Mouse (Mus musculus) kidney, embryonic 15.5 days (tissue): ENCODE measurements at regions not wholly inside any gene's neighbourhood (a gene's known extent, or its start where the extent isn't known, plus 50 kb on each side); places are given as distances from the start of the nearest gene placed in this dataset.

Experiments used
- ATAC-seq: fragments of 200-750 bp; cut with Nextera tagmentation; replicated peaks from 2 replicates; pipeline ENCODE4 v1.8.0; 2017; ENCODE audit warnings: moderate TSS enrichment; ENCODE audit not compliant: low FRiP score
- H3K27ac ChIP-seq: fragments of 300-500 bp; sonication (generic); 2 replicates; pipeline ENCODE4 v1.5.1; 2015; ENCODE audit warnings: mild to moderate bottlenecking, inconsistent platforms
- H3K27me3 ChIP-seq: fragments of 300-500 bp; sonication (generic); 2 replicates; pipeline ENCODE4 v1.6.1; 2015; ENCODE audit warnings: inconsistent platforms
- H3K36me3 ChIP-seq: fragments of 300-500 bp; sonication (generic); 2 replicates; pipeline ENCODE4 v1.6.1; 2015; ENCODE audit warnings: inconsistent platforms
- H3K4me1 ChIP-seq: fragments of 300-500 bp; sonication (generic); 2 replicates; pipeline ENCODE4 v1.6.1; 2015; ENCODE audit warnings: inconsistent platforms
- H3K4me2 ChIP-seq: fragments of 300-500 bp; sonication (generic); 2 replicates; pipeline ENCODE4 v1.6.1; 2015; ENCODE audit warnings: moderate library complexity, mild to moderate bottlenecking, inconsistent platforms
- H3K4me3 ChIP-seq: fragments of 300-500 bp; sonication (generic); replicated peaks from 2 replicates; pipeline ENCODE4 v1.5.1; 2015; ENCODE audit warnings: mild to moderate bottlenecking, inconsistent platforms
- H3K9ac ChIP-seq: fragments of 300-500 bp; sonication (generic); 2 replicates; pipeline ENCODE4 v1.6.1; 2015; ENCODE audit warnings: mild to moderate bottlenecking, inconsistent platforms
- H3K9me3 ChIP-seq: fragments of 300-500 bp; sonication (generic); replicated peaks from 2 replicates; pipeline ENCODE4 v1.6.1; 2016; ENCODE audit warnings: inconsistent platforms
- whole genome bisulfite sequencing: fragments of 180-500 bp; shearing (Covaris S2); methylation state at CpG from one replicate; pipeline ENCODE4 v1.1.7; 2015; ENCODE audit warnings: mixed read lengths; 5-methylcytosine and 5-hydroxymethylcytosine counted together

- 70% methylated on average over 7 of the region's 7 CpGs for WGBS
- no peak overlapping the region for H3K9ac ChIP-seq
- H3K9me3 ChIP-seq = no peaks in the 10 kb centered on the region
- ATAC-seq = no peak
- H3K27me3 ChIP-seq = no peaks in the 10 kb centered on the region
- no peak overlapping the region for H3K4me3 ChIP-seq
- no peaks in the 10 kb centered on the region for H3K36me3 ChIP-seq
- H3K27ac ChIP-seq = no peak overlapping the region
- H3K4me2 ChIP-seq = no peak overlapping the region
- H3K4me1 ChIP-seq = no peaks in the 10 kb centered on the region
Observed at GRCm38 (mm10) chr2:21129621-21130020, 75.5 kb downstream of the Enkur start.

- Histone ChIP-seq H3K36me3 (no peaks in the 10 kb centered on the region), H3K4me2 (no peak overlapping the region), H3K27ac (no peak overlapping the region), H3K4me3 (no peak overlapping the region), H3K27me3 (no peaks in the 10 kb centered on the region), H3K9ac (no peak overlapping the region), H3K9me3 (no peaks in the 10 kb centered on the region), H3K4me1 (no peaks in the 10 kb centered on the region)
- WGBS = 72% methylated on average over 1 of the region's 1 CpGs
- no peak for ATAC-seq
Observed at GRCm38 (mm10) chr2:21126531-21126930, 78.6 kb downstream of the Enkur start.

GRCm38 (mm10) chr2:21122421-21122820 is 82.7 kb downstream of the Enkur start:
- Histone ChIP-seq H3K4me2 (no peak overlapping the region), H3K27me3 (no peaks in the 10 kb centered on the region), H3K4me3 (no peak overlapping the region), H3K4me1 (no peaks in the 10 kb centered on the region), H3K9me3 (no peaks in the 10 kb centered on the region), H3K36me3 (no peaks in the 10 kb centered on the region), H3K9ac (no peak overlapping the region), H3K27ac (no peak overlapping the region)
- WGBS = 80% methylated on average over 3 of the region's 3 CpGs
- ATAC-seq = no peak

GRCm38 (mm10) chr2:21121663-21122062 is 83.5 kb downstream of the Enkur start:
- no peaks in the 10 kb centered on the region for H3K27me3 ChIP-seq
- 70% methylated on average over 1 of the region's 1 CpGs for WGBS
- H3K9me3 ChIP-seq = no peaks in the 10 kb centered on the region

GRCm38 (mm10) chr2:21116817-21117216 is 88.3 kb downstream of the Enkur start:
- H3K9me3 ChIP-seq = no peaks in the 10 kb centered on the region
- no peak overlapping the region for H3K27ac ChIP-seq
- 62% methylated on average over 5 of the region's 5 CpGs for WGBS
- no peak overlapping the region for H3K9ac ChIP-seq
- no peak overlapping the region for H3K4me3 ChIP-seq
- no peaks in the 10 kb centered on the region for H3K36me3 ChIP-seq
- no peaks in the 10 kb centered on the region for H3K4me1 ChIP-seq
- no peak for ATAC-seq
- H3K4me2 ChIP-seq = no peak overlapping the region
- H3K27me3 ChIP-seq = no peaks in the 10 kb centered on the region

More at GRCm38 (mm10) chr2:21121663-21122062, 83.5 kb downstream of the Enkur start:
- no peak for ATAC-seq
- Histone ChIP-seq H3K4me3 (no peak overlapping the region), H3K27ac (no peak overlapping the region), H3K9ac (no peak overlapping the region), H3K4me2 (no peak overlapping the region), H3K36me3 (no peaks in the 10 kb centered on the region), H3K4me1 (no peaks in the 10 kb centered on the region)

GRCm38 (mm10) chr2:21111527-21111926 is 93.6 kb downstream of the Enkur start:
- Histone ChIP-seq H3K27ac (no peak overlapping the region), H3K4me3 (no peak overlapping the region), H3K9ac (no peak overlapping the region), H3K27me3 (no peaks in the 10 kb centered on the region), H3K9me3 (no peaks in the 10 kb centered on the region), H3K4me1 (no peaks in the 10 kb centered on the region), H3K4me2 (no peak overlapping the region), H3K36me3 (no peaks in the 10 kb centered on the region)
- WGBS = 86% methylated on average over 1 of the region's 1 CpGs
- ATAC-seq = no peak

GRCm38 (mm10) chr2:21100248-21100808 is 104.8 kb downstream of the Enkur start:
- no peaks in the 10 kb centered on the region for H3K36me3 ChIP-seq
- no peak overlapping the region for H3K4me2 ChIP-seq
- H3K27ac ChIP-seq = no peak overlapping the region
- H3K4me1 ChIP-seq = no peaks in the 10 kb centered on the region
- H3K9me3 ChIP-seq = no peaks in the 10 kb centered on the region
- H3K27me3 ChIP-seq = no peaks in the 10 kb centered on the region
- 90% methylated on average over 6 of the region's 6 CpGs for WGBS
- H3K4me3 ChIP-seq = no peak overlapping the region
- H3K9ac ChIP-seq = no peak overlapping the region
- no peak for ATAC-seq

- Histone ChIP-seq H3K27ac (no peak overlapping the region), H3K36me3 (no peaks in the 10 kb centered on the region), H3K27me3 (no peaks in the 10 kb centered on the region), H3K9me3 (no peaks in the 10 kb centered on the region), H3K9ac (no peak overlapping the region), H3K4me3 (no peak overlapping the region), H3K4me2 (no peak overlapping the region), H3K4me1 (0 out of 2 replicates have a peak, but pooled peaks cover 7% of the 10 kb centered on the region)
- ATAC-seq = peak; percentile 64
- 46% methylated on average over 4 of the region's 4 CpGs for WGBS
Observed at GRCm38 (mm10) chr2:21091058-21091971, 113.8 kb downstream of the Enkur start.

- Histone ChIP-seq H3K9ac (no peak overlapping the region), H3K4me3 (no peak overlapping the region), H3K4me2 (no peak overlapping the region), H3K4me1 (no peaks in the 10 kb centered on the region), H3K27ac (no peak overlapping the region), H3K27me3 (no peaks in the 10 kb centered on the region), H3K9me3 (no peaks in the 10 kb centered on the region), H3K36me3 (no peaks in the 10 kb centered on the region)
- WGBS = 77% methylated on average over 5 of the region's 5 CpGs
- no peak for ATAC-seq
Observed at GRCm38 (mm10) chr2:21085517-21085916, 116.8 kb upstream of the Arhgap21 start.

- 84% methylated on average over 9 of the region's 9 CpGs for WGBS
- H3K9ac ChIP-seq = no peak overlapping the region
- H3K4me1 ChIP-seq = no peaks in the 10 kb centered on the region
Observed at GRCm38 (mm10) chr2:21067292-21067850, 98.7 kb upstream of the Arhgap21 start.

GRCm38 (mm10) chr2:21060347-21060650 is 91.6 kb upstream of the Arhgap21 start:
- 80% methylated on average over 2 of the region's 2 CpGs for WGBS
- ATAC-seq = no peak

More at GRCm38 (mm10) chr2:21067292-21067850, 98.7 kb upstream of the Arhgap21 start:
- Histone ChIP-seq H3K4me2 (no peak overlapping the region), H3K9me3 (no peaks in the 10 kb centered on the region), H3K27me3 (no peaks in the 10 kb centered on the region), H3K4me3 (no peak overlapping the region), H3K36me3 (no peaks in the 10 kb centered on the region), H3K27ac (no peak overlapping the region)
- no peak for ATAC-seq

GRCm38 (mm10) chr2:21059618-21060346 is 91.1 kb upstream of the Arhgap21 start:
- Histone ChIP-seq H3K4me1 (no peaks in the 10 kb centered on the region), H3K4me3 (no peak overlapping the region), H3K9ac (no peak overlapping the region), H3K9me3 (no peaks in the 10 kb centered on the region), H3K4me2 (no peak overlapping the region), H3K27ac (no peak overlapping the region), H3K27me3 (no peaks in the 10 kb centered on the region), H3K36me3 (no peaks in the 10 kb centered on the region)
- WGBS = 54% methylated on average over 3 of the region's 3 CpGs
- no peak for ATAC-seq

More at GRCm38 (mm10) chr2:21060347-21060650, 91.6 kb upstream of the Arhgap21 start:
- no peaks in the 10 kb centered on the region for H3K36me3 ChIP-seq
- H3K27me3 ChIP-seq = no peaks in the 10 kb centered on the region
- no peaks in the 10 kb centered on the region for H3K4me1 ChIP-seq
- no peak overlapping the region for H3K4me2 ChIP-seq
- no peaks in the 10 kb centered on the region for H3K9me3 ChIP-seq
- no peak overlapping the region for H3K9ac ChIP-seq
- H3K27ac ChIP-seq = no peak overlapping the region
- no peak overlapping the region for H3K4me3 ChIP-seq
